Mouse (Mus musculus) MEL (cell line): ENCODE results near the gene Svbp.

Experiments
- CTCF ChIP-seq, 3 experiments: IDR thresholded peaks in 2 of 3; conservative IDR thresholded peaks in 1 of 3; 2 replicates each; pipeline ENCODE4 v1.5.1; 2011 to 2012; ENCODE audit warnings: low read length in 3 of 3, low read depth in 2 of 3, mild to moderate bottlenecking in 2 of 3, improper control_type of control experiment in 1 of 3, inconsistent platforms in 1 of 3, mixed read lengths in 1 of 3, moderate library complexity in 1 of 3; ENCODE audit not compliant: control insufficient read depth in 1 of 3, insufficient read depth in 1 of 3, poor library complexity in 1 of 3, severe bottlenecking in 1 of 3
- EP300 ChIP-seq, 2 experiments: IDR thresholded peaks; 2 replicates each; pipeline ENCODE4 v1.6.1; 2011; ENCODE audit warnings: improper control_type of control experiment in 2 of 2, low read length in 2 of 2, low read depth in 1 of 2, mild to moderate bottlenecking in 1 of 2
- MYC ChIP-seq: IDR thresholded peaks from 2 replicates; pipeline ENCODE4 v1.6.1; 2011; ENCODE audit warnings: low read depth, mild to moderate bottlenecking, low read length, improper control_type of control experiment, moderate library complexity
- USF1 ChIP-seq: IDR thresholded peaks from 2 replicates; pipeline ENCODE4 v1.6.1; 2014; ENCODE audit warnings: low read depth, mild to moderate bottlenecking, inconsistent platforms, low read length, improper control_type of control experiment, moderate library complexity

DNA sequence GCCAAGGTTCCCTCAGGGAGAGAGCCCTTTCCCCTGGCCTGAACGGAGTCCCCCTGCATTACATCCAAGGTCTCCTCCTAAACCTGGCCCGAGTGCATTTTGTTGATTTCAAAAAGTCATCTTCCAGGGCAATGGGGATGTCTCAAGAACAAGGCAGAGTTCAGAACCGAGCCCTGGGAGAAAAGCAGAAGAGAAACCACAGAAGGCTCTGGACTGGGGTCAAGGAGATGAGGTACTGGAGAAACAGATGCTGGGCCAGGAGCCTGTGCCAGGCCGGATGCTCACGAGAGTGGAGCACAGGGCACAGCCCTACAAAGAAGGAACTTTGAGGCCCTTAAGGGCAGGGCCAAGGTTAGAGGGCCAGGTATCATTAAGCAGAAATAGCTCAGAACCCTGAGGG lies 17.4 kb upstream of the Svbp start:
- TF ChIP-seq CTCF (IDR thresholded peaks at IDR 0.05 in 2 of 3, conservative IDR thresholded peaks at IDR 0.05 in 1 of 3; ENCODE audit: control insufficient read depth in 1 of 3, insufficient read depth in 1 of 3, low read depth in 2 of 3, low read length in 3 of 3, poor library complexity in 1 of 3, severe bottlenecking in 1 of 3) (no peak), MYC (no peak), EP300 (IDR thresholded peaks at IDR 0.05; ENCODE audit: low read depth in 1 of 2, low read length in 2 of 2) (no peak), USF1 (no peak)
